Mouse (Mus musculus): Measurements from ENCODE around the gene Fam129a. TPM values are rescaled to one million over a fixed set of nuclear protein-coding genes. Genes with fewer than 3 reads are reported as not detected.
"Not testable (repeated sequence)": the region's sequence is repeated elsewhere in the genome, so short reads cannot be mapped to it uniquely, and the experiment has no call there.

Fam129a gene
- polyA plus RNA-seq, 1 experiment, result 6.4 TPM

GRCm38 (mm10) chr1:151723771-151724170, 152.8 kb downstream of the Fam129a start:
- TF ChIP-seq POLR2A (IDR thresholded peaks at IDR 0.05; ENCODE audit: control insufficient read depth, extremely low read depth, insufficient read depth, low read length, poor library complexity), result no peak
- no peak for TF ChIP-seq CTCF (IDR thresholded peaks at IDR 0.05; ENCODE audit: borderline replicate concordance, control insufficient read depth, extremely low read depth, insufficient read depth, low read length, poor library complexity)
- DNase-seq, result no peak
- WGBS, result 89% methylated on average over 4 of the region's 4 CpGs
- Histone ChIP-seq H3K36me3 (ENCODE audit: control insufficient read depth, insufficient read depth, low read length) (no peaks in the 10 kb centered on the region), H3K27ac (ENCODE audit: control insufficient read depth, insufficient read depth, low read length) (no peak overlapping the region), H3K27me3 (ENCODE audit: control insufficient read depth, insufficient read depth, low read length) (no peaks in the 10 kb centered on the region), H3K4me1 (replicated peaks; ENCODE audit: control insufficient read depth, insufficient read depth, low read length) (peaks cover 2% of the 10 kb centered on the region; the same call in 1 of the 2 replicates), H3K4me3 (ENCODE audit: control insufficient read depth, insufficient read depth, low read length) (no peak overlapping the region)

DNA sequence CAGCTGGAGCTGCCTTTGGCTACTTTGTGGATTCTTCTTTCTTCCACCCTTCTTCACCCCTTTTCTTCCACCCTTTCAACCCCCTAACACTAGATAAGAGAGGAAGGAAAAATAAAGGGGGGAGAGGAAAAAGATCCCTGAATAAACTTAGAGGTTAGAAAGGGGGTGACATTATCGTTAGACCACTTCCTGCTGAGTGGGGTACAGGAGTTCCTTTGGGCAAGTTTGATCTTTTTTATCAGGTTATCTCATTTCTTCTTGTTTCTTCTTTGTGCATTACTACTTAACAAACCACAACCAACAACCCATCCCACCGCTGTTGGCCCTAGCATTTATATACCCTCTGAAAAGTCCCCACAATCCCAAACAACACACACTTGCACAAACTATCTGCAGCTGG, 154.6 kb downstream of the Fam129a start:
- DNase-seq, result no peak
- whole genome bisulfite sequencing, result 2% methylated on average over 2 of the region's 2 CpGs
- no peaks in the 10 kb centered on the region for H3K27me3 ChIP-seq (ENCODE audit: control insufficient read depth, insufficient read depth, low read length)
- no peaks in the 10 kb centered on the region for H3K36me3 ChIP-seq (ENCODE audit: control insufficient read depth, insufficient read depth, low read length)
- TF ChIP-seq CTCF (IDR thresholded peaks at IDR 0.05; ENCODE audit: borderline replicate concordance, control insufficient read depth, extremely low read depth, insufficient read depth, low read length, poor library complexity), result no peak
- no peak for TF ChIP-seq POLR2A (IDR thresholded peaks at IDR 0.05; ENCODE audit: control insufficient read depth, extremely low read depth, insufficient read depth, low read length, poor library complexity)
- H3K27ac ChIP-seq (ENCODE audit: control insufficient read depth, insufficient read depth, low read length), result no peak overlapping the region
- peaks cover 2% of the 10 kb centered on the region; the same call in 1 of the 2 replicates for H3K4me1 ChIP-seq (replicated peaks; ENCODE audit: control insufficient read depth, insufficient read depth, low read length)
- no peak overlapping the region for H3K4me3 ChIP-seq (ENCODE audit: control insufficient read depth, insufficient read depth, low read length)

GRCm38 (mm10) chr1:151726358-151726757, 155.4 kb downstream of the Fam129a start:
- 97% methylated on average over 6 of the region's 6 CpGs for WGBS
- Histone ChIP-seq H3K4me1 (replicated peaks; ENCODE audit: control insufficient read depth, insufficient read depth, low read length) (peaks cover 2% of the 10 kb centered on the region; the same call in 1 of the 2 replicates), H3K27ac (ENCODE audit: control insufficient read depth, insufficient read depth, low read length) (no peak overlapping the region), H3K27me3 (ENCODE audit: control insufficient read depth, insufficient read depth, low read length) (no peaks in the 10 kb centered on the region), H3K36me3 (ENCODE audit: control insufficient read depth, insufficient read depth, low read length) (no peaks in the 10 kb centered on the region), H3K4me3 (ENCODE audit: control insufficient read depth, insufficient read depth, low read length) (no peak overlapping the region)
- no peak for TF ChIP-seq POLR2A (IDR thresholded peaks at IDR 0.05; ENCODE audit: control insufficient read depth, extremely low read depth, insufficient read depth, low read length, poor library complexity)
- no peak for TF ChIP-seq CTCF (IDR thresholded peaks at IDR 0.05; ENCODE audit: borderline replicate concordance, control insufficient read depth, extremely low read depth, insufficient read depth, low read length, poor library complexity)
- DNase-seq, result no peak

GRCm38 (mm10) chr1:151728141-151728540, 157.2 kb downstream of the Fam129a start:
- H3K27ac ChIP-seq (ENCODE audit: control insufficient read depth, insufficient read depth, low read length), result no peak overlapping the region
- TF ChIP-seq POLR2A (IDR thresholded peaks at IDR 0.05; ENCODE audit: control insufficient read depth, extremely low read depth, insufficient read depth, low read length, poor library complexity), result no peak
- TF ChIP-seq CTCF (IDR thresholded peaks at IDR 0.05; ENCODE audit: borderline replicate concordance, control insufficient read depth, extremely low read depth, insufficient read depth, low read length, poor library complexity), result no peak
- 0 out of 2 replicates have a peak, but pooled peaks cover 2% of the 10 kb centered on the region for H3K4me1 ChIP-seq (replicated peaks; ENCODE audit: control insufficient read depth, insufficient read depth, low read length)
- no peaks in the 10 kb centered on the region for H3K27me3 ChIP-seq (ENCODE audit: control insufficient read depth, insufficient read depth, low read length)
- 94% methylated on average over 4 of the region's 4 CpGs for WGBS
- H3K36me3 ChIP-seq (ENCODE audit: control insufficient read depth, insufficient read depth, low read length), result no peaks in the 10 kb centered on the region
- no peak overlapping the region for H3K4me3 ChIP-seq (ENCODE audit: control insufficient read depth, insufficient read depth, low read length)
- DNase-seq, result no peak

DNA sequence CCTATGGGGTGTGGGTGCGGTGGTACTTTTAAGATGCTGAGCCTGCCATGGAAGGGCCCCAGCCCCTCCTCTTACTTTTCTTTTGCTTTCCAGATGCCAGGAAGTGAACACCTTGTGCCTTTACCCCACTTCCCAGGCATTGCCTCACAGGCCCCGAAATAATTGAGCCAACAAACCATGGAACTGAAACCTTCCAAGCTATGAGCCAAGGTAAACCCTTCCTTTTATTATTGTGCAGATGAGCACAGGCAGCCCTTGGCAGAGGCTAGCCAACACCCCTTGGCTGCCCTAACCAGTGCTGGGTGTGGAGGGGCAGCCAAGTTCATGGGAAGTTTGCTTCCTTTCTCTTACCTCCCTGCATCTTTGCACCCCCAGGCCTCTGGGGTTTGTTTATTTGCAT, 166.2 kb downstream of the Fam129a start:
- no peak for DNase-seq
- H3K27me3 ChIP-seq (ENCODE audit: control insufficient read depth, insufficient read depth, low read length), result no peaks in the 10 kb centered on the region
- no peak overlapping the region for H3K4me3 ChIP-seq (ENCODE audit: control insufficient read depth, insufficient read depth, low read length)
- H3K36me3 ChIP-seq (ENCODE audit: control insufficient read depth, insufficient read depth, low read length), result no peaks in the 10 kb centered on the region
- WGBS, result 96% methylated on average over 2 of the region's 2 CpGs
- H3K4me1 ChIP-seq (replicated peaks; ENCODE audit: control insufficient read depth, insufficient read depth, low read length), result no peaks in the 10 kb centered on the region
- TF ChIP-seq POLR2A (IDR thresholded peaks at IDR 0.05; ENCODE audit: control insufficient read depth, extremely low read depth, insufficient read depth, low read length, poor library complexity), result no peak
- TF ChIP-seq CTCF (IDR thresholded peaks at IDR 0.05; ENCODE audit: borderline replicate concordance, control insufficient read depth, extremely low read depth, insufficient read depth, low read length, poor library complexity), result no peak
- H3K27ac ChIP-seq (ENCODE audit: control insufficient read depth, insufficient read depth, low read length), result no peak overlapping the region

GRCm38 (mm10) chr1:151741199-151741621, 170.2 kb downstream of the Fam129a start:
- H3K27ac ChIP-seq (ENCODE audit: control insufficient read depth, insufficient read depth, low read length), result no peak overlapping the region
- H3K36me3 ChIP-seq (ENCODE audit: control insufficient read depth, insufficient read depth, low read length), result no peaks in the 10 kb centered on the region
- no peaks in the 10 kb centered on the region for H3K4me1 ChIP-seq (replicated peaks; ENCODE audit: control insufficient read depth, insufficient read depth, low read length)
- H3K4me3 ChIP-seq (ENCODE audit: control insufficient read depth, insufficient read depth, low read length), result no peak overlapping the region
- WGBS, result 95% methylated on average over 7 of the region's 7 CpGs
- H3K27me3 ChIP-seq (ENCODE audit: control insufficient read depth, insufficient read depth, low read length), result no peaks in the 10 kb centered on the region
- DNase-seq, result no peak
- TF ChIP-seq CTCF (IDR thresholded peaks at IDR 0.05; ENCODE audit: borderline replicate concordance, control insufficient read depth, extremely low read depth, insufficient read depth, low read length, poor library complexity), result no peak
- no peak for TF ChIP-seq POLR2A (IDR thresholded peaks at IDR 0.05; ENCODE audit: control insufficient read depth, extremely low read depth, insufficient read depth, low read length, poor library complexity)

DNA sequence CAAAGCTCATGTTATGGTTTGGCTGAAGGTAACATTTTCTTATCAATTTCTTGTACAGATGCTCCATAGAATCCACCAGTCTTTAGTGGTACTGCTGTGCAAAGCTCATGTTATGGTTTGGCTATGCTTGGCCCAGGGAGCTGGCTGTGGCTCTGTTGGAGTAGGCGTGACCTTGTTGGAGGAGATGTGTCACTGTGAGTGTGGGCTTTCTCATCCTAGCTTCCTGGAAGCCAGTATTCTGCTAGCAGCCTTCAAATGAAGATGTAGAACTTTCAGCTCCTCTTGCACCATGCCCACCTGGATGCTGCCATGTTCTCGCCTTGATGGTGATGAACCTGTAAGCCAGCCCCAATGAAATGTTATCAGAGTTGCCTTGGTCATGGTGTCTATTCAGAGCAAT, 178.9 kb downstream of the Fam129a start:
- not testable (repeated sequence) for H3K36me3 ChIP-seq (ENCODE audit: control insufficient read depth, insufficient read depth, low read length); H3K27ac ChIP-seq (ENCODE audit: control insufficient read depth, insufficient read depth, low read length); H3K4me3 ChIP-seq (ENCODE audit: control insufficient read depth, insufficient read depth, low read length); DNase-seq; H3K27me3 ChIP-seq (ENCODE audit: control insufficient read depth, insufficient read depth, low read length); H3K4me1 ChIP-seq (replicated peaks; ENCODE audit: control insufficient read depth, insufficient read depth, low read length)
- 98% methylated on average over 2 of the region's 2 CpGs for WGBS

Measured in thymus, adult 2 months (tissue).